Mouse (Mus musculus) limb, embryonic 12.5 days (tissue): Measurements from ENCODE around the gene Zfp948. TPM values are rescaled to one million over a fixed set of nuclear protein-coding genes. Genes with fewer than 3 reads are reported as not detected.

Source experiments
- ATAC-seq: fragments of 200-750 bp; cut with Nextera tagmentation; 2 replicates; pipeline ENCODE4 v1.8.0; 2017; ENCODE audit warnings: low read depth, moderate TSS enrichment; ENCODE audit not compliant: insufficient number of reproducible peaks, insufficient read depth, low FRiP score, low TSS enrichment
- H3K27ac ChIP-seq: fragments of 300-500 bp; sonication (generic); 2 replicates; pipeline ENCODE4 v1.5.1; 2016; ENCODE audit warnings: mild to moderate bottlenecking, moderate library complexity
- H3K27me3 ChIP-seq: fragments of 300-500 bp; sonication (generic); 2 replicates; pipeline ENCODE4 v1.6.1; 2016; ENCODE audit warnings: mild to moderate bottlenecking, moderate library complexity
- H3K36me3 ChIP-seq: fragments of 300-500 bp; sonication (generic); 2 replicates; pipeline ENCODE4 v1.6.1; 2016; ENCODE audit warnings: mild to moderate bottlenecking, moderate library complexity
- H3K4me1 ChIP-seq: fragments of 300-500 bp; sonication (generic); replicated peaks from 2 replicates; pipeline ENCODE4 v1.6.1; 2016
- H3K4me2 ChIP-seq: fragments of 300-500 bp; sonication (generic); 2 replicates; pipeline ENCODE4 v1.6.1; 2016; ENCODE audit warnings: mild to moderate bottlenecking, moderate library complexity
- H3K4me3 ChIP-seq: fragments of 300-500 bp; sonication (generic); replicated peaks from 2 replicates; pipeline ENCODE4 v1.5.1; 2016; ENCODE audit warnings: mild to moderate bottlenecking
- H3K9ac ChIP-seq: fragments of 300-500 bp; sonication (generic); replicated peaks from 2 replicates; pipeline ENCODE4 v1.6.1; 2016; ENCODE audit warnings: mild to moderate bottlenecking, moderate library complexity
- H3K9me3 ChIP-seq: fragments of 300-500 bp; sonication (generic); 2 replicates; pipeline ENCODE4 v1.6.1; 2016; ENCODE audit warnings: mild to moderate bottlenecking, moderate library complexity
- WGBS: fragments of 180-500 bp; shearing (Covaris S2); methylation state at CpG from one replicate; pipeline ENCODE4 v1.1.7; 2016; 5-methylcytosine and 5-hydroxymethylcytosine counted together
- polyA plus RNA-seq: library from polyadenylated mRNA; unstranded; fragments of >200 nt; fragmentation: Nextera tagmentation; extraction: Ambion mirVana; gene quantifications from 2 replicates; pipeline ENCODE4 v1.2.1, GENCODE M21; 2016

Gene Zfp948
- polyA plus RNA-seq = 12.2 and 13.5 TPM in 2 replicates

DNA sequence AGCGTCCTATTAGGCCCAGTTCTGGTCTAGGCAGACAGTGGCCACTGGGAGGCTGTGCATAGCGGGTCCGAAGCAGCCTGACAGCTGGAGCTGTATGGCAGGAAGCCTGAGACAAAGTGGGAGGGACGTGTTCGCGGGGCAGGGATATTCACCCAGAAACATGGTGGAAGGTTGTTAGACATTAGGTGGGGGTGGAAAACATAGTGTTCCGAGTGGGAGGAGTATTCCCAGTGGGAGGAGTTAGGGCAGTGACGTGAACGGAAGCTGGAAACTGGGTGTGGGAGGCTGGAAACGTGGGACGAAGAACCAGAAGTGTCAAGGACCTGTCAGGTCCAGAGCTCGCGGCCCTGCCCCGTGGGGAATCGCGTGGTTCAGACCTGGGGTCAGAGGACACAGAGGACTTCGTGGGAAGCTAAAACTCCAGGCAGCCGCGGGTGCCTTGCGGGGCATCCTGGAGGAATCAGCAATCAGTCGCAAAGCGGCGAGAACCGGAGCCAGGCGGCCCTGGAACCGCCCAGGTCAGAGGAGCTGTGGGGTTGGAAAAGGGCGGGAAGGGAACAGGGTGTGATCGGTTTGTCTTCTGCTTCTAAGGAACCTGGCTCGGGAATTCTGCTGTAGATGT lies at the start of gene Zfp948:
Gene Zfp948 (plus strand): TSS at position 281 of the 622 bp plus-strand sequence.
- Histone ChIP-seq H3K36me3 (no peaks in the 10 kb centered on the region), H3K27ac (peak within 1 kb of the TSS; percentile 87)

DNA sequence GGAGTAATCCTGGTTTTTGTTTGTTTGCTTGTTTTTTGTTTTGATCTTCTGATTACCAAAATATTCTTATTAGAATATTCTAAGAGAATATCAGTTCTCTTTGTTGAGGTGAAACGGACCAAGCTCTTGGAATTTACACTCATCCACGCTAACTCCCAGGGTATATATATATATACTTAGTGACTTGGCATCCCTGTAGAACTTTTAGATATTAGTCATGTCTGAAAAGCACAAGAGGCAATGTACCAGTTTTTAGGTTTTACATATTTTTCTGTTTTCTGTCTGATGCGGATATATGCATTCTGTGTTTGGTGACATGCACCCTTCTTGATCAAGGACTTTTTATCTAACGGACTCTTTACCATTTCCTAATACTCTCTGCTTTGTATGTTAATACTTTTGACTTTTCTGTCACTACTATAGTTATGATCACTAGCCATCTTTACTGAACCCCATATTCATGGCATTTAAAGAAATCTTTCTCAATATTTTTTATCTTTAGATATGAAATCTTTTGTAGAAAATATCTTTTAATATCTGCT lies 49.6 kb upstream of the Zfp948 start:
- no peaks in the 10 kb centered on the region for H3K36me3 ChIP-seq
- H3K4me1 ChIP-seq = 0 out of 2 replicates have a peak, but pooled peaks cover 4% of the 10 kb centered on the region
- H3K4me2 ChIP-seq = peak overlapping the region; percentile 84
- ATAC-seq = no peak
- peak overlapping the region; percentile 91 for H3K27ac ChIP-seq
- H3K27me3 ChIP-seq = no peaks in the 10 kb centered on the region
- H3K9me3 ChIP-seq = no peaks in the 10 kb centered on the region
- H3K4me3 ChIP-seq = peak overlapping the region; percentile 52
- WGBS = 47% methylated on average over 4 of the region's 4 CpGs
- H3K9ac ChIP-seq = peak overlapping the region; percentile 69

More for the DNA sequence above, at the start of gene Zfp948:
- peak; percentile 92 for ATAC-seq
- no peaks in the 10 kb centered on the region for H3K27me3 ChIP-seq
- WGBS = under 1% methylated on average over 29 of the region's 29 CpGs
- peak within 1 kb of the TSS; percentile 59 for H3K4me2 ChIP-seq
- H3K9me3 ChIP-seq = no peaks in the 10 kb centered on the region
- peak within 1 kb of the TSS; percentile 61 for H3K4me3 ChIP-seq
- H3K4me1 ChIP-seq = peaks cover 9% of the 10 kb centered on the region
- H3K9ac ChIP-seq = peak within 1 kb of the TSS; percentile 68

DNA sequence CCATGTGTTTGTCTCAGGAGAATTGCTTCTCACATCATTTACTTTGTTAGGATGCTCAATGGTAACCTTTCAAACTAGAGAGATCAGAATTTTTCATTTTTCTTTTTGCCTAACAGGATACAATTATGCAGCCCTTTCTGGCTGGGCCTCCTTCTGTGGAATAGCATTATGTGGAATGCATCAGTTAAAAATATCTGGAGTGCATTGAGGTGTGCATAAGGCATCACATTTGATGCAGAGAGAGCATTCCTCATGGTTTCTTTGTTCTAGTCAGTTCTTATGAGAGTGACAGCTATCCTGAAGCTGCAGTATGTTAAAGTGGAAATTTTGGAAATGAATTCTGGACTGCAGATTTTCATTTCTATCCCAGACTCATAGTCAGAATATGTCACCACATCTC lies 40.5 kb upstream of the Zfp948 start:
- no peak overlapping the region for H3K4me2 ChIP-seq
- no peaks in the 10 kb centered on the region for H3K9me3 ChIP-seq
- H3K36me3 ChIP-seq = no peaks in the 10 kb centered on the region
- no peaks in the 10 kb centered on the region for H3K4me1 ChIP-seq
- H3K9ac ChIP-seq = no peak overlapping the region
- H3K27ac ChIP-seq = no peak overlapping the region
- H3K4me3 ChIP-seq = no peak overlapping the region
- ATAC-seq = no peak
- H3K27me3 ChIP-seq = no peaks in the 10 kb centered on the region

DNA sequence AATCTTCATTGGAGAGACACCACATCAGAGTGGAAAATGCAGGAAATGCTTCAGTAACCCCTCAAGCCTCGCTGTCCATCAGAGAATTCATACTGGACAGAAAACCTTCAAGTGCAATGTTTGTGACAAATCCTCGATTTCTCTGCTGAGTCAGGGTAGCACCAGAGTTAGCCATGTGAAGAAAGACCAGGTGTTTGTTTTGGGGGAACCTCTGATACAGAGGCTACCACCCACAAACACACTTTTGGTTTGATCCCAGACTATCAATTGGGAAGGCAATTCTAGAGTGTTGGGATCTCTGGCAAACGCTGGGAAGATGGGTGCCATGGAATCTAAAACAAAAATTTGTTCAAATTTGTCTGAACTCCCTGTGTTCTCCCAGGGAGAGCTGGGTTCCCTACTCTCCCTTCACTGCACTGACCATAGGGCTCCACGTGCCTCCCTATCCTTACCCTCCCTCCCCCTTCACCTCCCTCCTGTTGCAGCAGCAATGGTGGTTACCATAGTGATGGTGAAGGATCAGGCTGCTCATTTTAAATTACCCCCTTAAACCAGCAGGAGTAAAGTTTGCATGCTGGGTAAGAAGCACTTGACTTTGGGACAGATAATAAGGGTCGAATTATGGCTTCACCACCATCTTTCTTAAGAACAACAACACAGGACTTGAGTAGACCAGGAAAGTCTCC lies 36.0 kb upstream of the Zfp948 start:
- Histone ChIP-seq H3K4me2 (no peak overlapping the region), H3K4me1 (peaks cover 13% of the 10 kb centered on the region; the same call in 1 of the 2 replicates), H3K36me3 (no peaks in the 10 kb centered on the region), H3K27ac (no peak overlapping the region), H3K9ac (no peak overlapping the region), H3K4me3 (no peak overlapping the region), H3K27me3 (no peaks in the 10 kb centered on the region), H3K9me3 (no peaks in the 10 kb centered on the region)
- 73% methylated on average over 5 of the region's 5 CpGs for WGBS
- no peak for ATAC-seq

DNA sequence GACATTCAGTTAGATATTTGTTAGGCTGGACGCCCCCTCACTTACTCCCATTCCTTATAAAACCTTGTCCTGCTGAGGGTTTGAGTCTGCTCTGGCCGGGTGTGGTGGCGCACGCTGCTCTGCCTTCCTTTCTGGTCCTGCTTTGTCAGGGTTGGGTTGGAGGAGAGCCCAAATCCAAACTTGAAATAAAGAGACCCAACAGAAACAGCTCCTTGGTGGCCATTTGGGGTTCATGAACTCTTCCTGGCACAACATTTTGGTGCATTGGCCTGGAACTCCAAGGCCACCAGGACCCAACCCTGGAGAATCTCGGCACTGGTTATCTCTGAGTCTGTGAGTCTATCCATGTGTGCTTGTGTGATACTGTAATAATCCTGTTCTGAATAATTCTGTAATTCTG lies 35.2 kb upstream of the Zfp948 start:
- peak overlapping the region; percentile 94 for H3K9ac ChIP-seq
- peak overlapping the region; percentile 64 for H3K4me2 ChIP-seq
- H3K4me3 ChIP-seq = peak overlapping the region; percentile 70
- peaks cover 13% of the 10 kb centered on the region; the same call in 1 of the 2 replicates for H3K4me1 ChIP-seq
- H3K27me3 ChIP-seq = no peaks in the 10 kb centered on the region
- no peak for ATAC-seq
- no peaks in the 10 kb centered on the region for H3K36me3 ChIP-seq
- H3K9me3 ChIP-seq = no peaks in the 10 kb centered on the region
- H3K27ac ChIP-seq = peak overlapping the region; percentile 98
- WGBS = 81% methylated on average over 5 of the region's 5 CpGs

GRCm38 (mm10) chr17:21532101-21532951 lies 34.5 kb upstream of the Zfp948 start:
- Histone ChIP-seq H3K27me3 (no peaks in the 10 kb centered on the region), H3K4me2 (peak overlapping the region; percentile 64), H3K4me1 (peaks cover 13% of the 10 kb centered on the region; the same call in 1 of the 2 replicates), H3K27ac (peak overlapping the region; percentile 98), H3K4me3 (peak overlapping the region; percentile 70), H3K9me3 (no peaks in the 10 kb centered on the region), H3K36me3 (no peaks in the 10 kb centered on the region), H3K9ac (peak overlapping the region; percentile 94)
- peak; percentile 73 for ATAC-seq
- WGBS = under 1% methylated on average over 54 of the region's 54 CpGs

GRCm38 (mm10) chr17:21533961-21534360 lies 32.8 kb upstream of the Zfp948 start:
- no peak overlapping the region for H3K27ac ChIP-seq
- H3K27me3 ChIP-seq = no peaks in the 10 kb centered on the region
- no peaks in the 10 kb centered on the region for H3K9me3 ChIP-seq
- ATAC-seq = no peak
- H3K4me2 ChIP-seq = no peak overlapping the region
- H3K4me1 ChIP-seq = peaks cover 13% of the 10 kb centered on the region; the same call in 1 of the 2 replicates
- no peak overlapping the region for H3K4me3 ChIP-seq
- H3K36me3 ChIP-seq = no peaks in the 10 kb centered on the region
- no peak overlapping the region for H3K9ac ChIP-seq
- 95% methylated on average over 1 of the region's 1 CpGs for whole genome bisulfite sequencing

- H3K4me2 ChIP-seq = peak overlapping the region; percentile 75; the same call in 1 of the 2 replicates
- H3K27me3 ChIP-seq = no peaks in the 10 kb centered on the region
- 16% methylated on average over 4 of the region's 4 CpGs for WGBS
- no peak overlapping the region for H3K4me3 ChIP-seq
- H3K9me3 ChIP-seq = no peaks in the 10 kb centered on the region
- ATAC-seq = peak; percentile 30
- peaks cover 13% of the 10 kb centered on the region; the same call in 1 of the 2 replicates for H3K4me1 ChIP-seq
- H3K36me3 ChIP-seq = no peaks in the 10 kb centered on the region
- H3K27ac ChIP-seq = no peak overlapping the region
- no peak overlapping the region for H3K9ac ChIP-seq
Measured at GRCm38 (mm10) chr17:21534460-21535095, 32.2 kb upstream of the Zfp948 start.

GRCm38 (mm10) chr17:21535096-21536001 lies 31.5 kb upstream of the Zfp948 start, which contains the start of gene Zfp52:
Zfp52 (plus strand) TSS chr17:21535539.
- peaks cover 13% of the 10 kb centered on the region; the same call in 1 of the 2 replicates for H3K4me1 ChIP-seq
- WGBS = 5% methylated on average over 21 of the region's 21 CpGs
- no peaks in the 10 kb centered on the region for H3K36me3 ChIP-seq
- no peaks in the 10 kb centered on the region for H3K9me3 ChIP-seq
- H3K27ac ChIP-seq = peak within 1 kb of the TSS; percentile 58; the same call in 1 of the 2 replicates
- peak within 1 kb of the TSS; percentile 68 for H3K9ac ChIP-seq
- peak; percentile 81 for ATAC-seq
- H3K27me3 ChIP-seq = no peaks in the 10 kb centered on the region
- H3K4me3 ChIP-seq = peak within 1 kb of the TSS; percentile 49
- H3K4me2 ChIP-seq = peak within 1 kb of the TSS; percentile 75
